Mouse (Mus musculus) cerebellum, adult 2 months (tissue): Measurements from ENCODE around the gene Irs2.

Experiments used
- CTCF ChIP-seq: fragments of 200-500 bp; IDR thresholded peaks from 2 replicates; pipeline ENCODE4 v1.5.1; 2011; ENCODE audit warnings: low read depth, mild to moderate bottlenecking, control low read depth, low read length, moderate library complexity, borderline replicate concordance; ENCODE audit not compliant: insufficient read depth
- POLR2A ChIP-seq: fragments of 200-500 bp; IDR thresholded peaks from 2 replicates; pipeline ENCODE4 v1.6.1; 2011; ENCODE audit warnings: low read length, control low read depth, borderline replicate concordance; ENCODE audit not compliant: insufficient read depth

DNA sequence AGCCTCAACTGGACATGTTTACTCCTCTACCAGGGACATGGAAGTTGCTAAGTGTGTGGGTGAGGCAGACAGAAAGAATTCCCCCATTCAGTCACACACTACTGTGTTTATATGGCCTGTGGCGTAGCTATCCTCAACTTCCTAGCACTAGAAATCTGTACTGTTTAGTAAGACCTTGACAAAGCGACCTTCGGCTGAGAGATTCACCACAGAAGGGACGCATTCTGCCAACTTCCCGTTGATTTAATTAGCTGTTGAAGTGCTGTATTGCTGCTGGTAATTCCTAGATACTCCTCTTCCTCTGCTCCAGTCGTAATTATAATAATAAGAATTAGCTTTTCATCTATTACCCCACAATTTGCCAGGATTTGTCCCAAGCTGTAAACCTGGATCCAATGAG, 5.4 kb downstream of the Irs2 start:
- no peak for TF ChIP-seq CTCF
- TF ChIP-seq POLR2A = no peak
